Mouse (Mus musculus) liver, adult 2 months (tissue): ENCODE measurements around the gene Mettl6.

Experiments
- CTCF ChIP-seq: fragments of 200-500 bp; IDR thresholded peaks from 2 replicates; pipeline ENCODE4 v1.5.1; 2011; ENCODE audit warnings: low read depth, low read length, control low read depth
- POLR2A ChIP-seq: fragments of 200-500 bp; IDR thresholded peaks from 2 replicates; pipeline ENCODE4 v1.6.1; 2011; ENCODE audit warnings: low read length, control low read depth; ENCODE audit not compliant: insufficient read depth; ENCODE audit errors: extremely low read depth

DNA sequence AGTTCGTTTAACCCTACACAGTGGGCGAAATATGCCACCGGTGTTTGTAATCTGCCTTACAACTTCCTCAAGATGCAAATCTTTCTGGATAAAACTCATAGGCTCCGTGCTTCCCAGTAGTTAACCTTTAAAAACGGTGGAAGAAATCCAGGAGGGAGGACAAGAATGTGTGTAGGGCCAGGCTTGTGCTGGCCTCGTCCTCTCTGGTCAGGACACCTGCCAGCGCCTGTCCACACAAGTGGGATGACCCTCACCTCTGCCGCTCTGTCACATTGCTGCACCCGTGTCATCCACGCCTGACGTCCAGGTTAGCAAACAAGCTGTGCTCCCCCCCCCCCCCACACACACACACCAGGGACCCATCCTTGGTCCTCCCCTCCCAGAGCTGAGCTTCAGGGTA is 55.6 kb downstream of the Mettl6 start:
- TF ChIP-seq CTCF, result no peak
- TF ChIP-seq POLR2A, result no peak
